Mouse (Mus musculus) megakaryocyte, embryonic 14.5 days (primary cell): ENCODE results near the gene Gpr84. TPM values are rescaled to one million over a fixed set of nuclear protein-coding genes. Genes with fewer than 3 reads are reported as not detected.

Experiments
- H3K27me3 ChIP-seq: replicated peaks from 2 replicates; pipeline ENCODE3; 2012; ENCODE audit warnings: inconsistent platforms
- H3K36me3 ChIP-seq: replicated peaks from 2 replicates; pipeline ENCODE3; 2012; ENCODE audit warnings: low read length, inconsistent platforms, mixed read lengths
- H3K4me1 ChIP-seq: 2 replicates; pipeline ENCODE4 v1.6.1; 2012; ENCODE audit warnings: inconsistent platforms
- H3K4me3 ChIP-seq: replicated peaks from 2 replicates; pipeline ENCODE3; 2012; ENCODE audit warnings: moderate library complexity, mild to moderate bottlenecking, inconsistent platforms
- H3K9me3 ChIP-seq: 2 replicates; pipeline ENCODE4 v1.6.1; 2012; ENCODE audit warnings: inconsistent platforms
- FLI1 ChIP-seq: IDR thresholded peaks from 2 replicates; pipeline ENCODE4 v1.6.1; 2012; ENCODE audit warnings: low read length, inconsistent platforms, mixed read lengths
- GATA1 ChIP-seq: IDR thresholded peaks from 3 replicates; pipeline ENCODE4 v1.6.1; 2012; ENCODE audit warnings: mixed read lengths, low read length, inconsistent platforms, borderline replicate concordance
- polyA plus RNA-seq: library from polyadenylated mRNA; stranded (reverse); fragments of >175 nt; gene quantifications from 2 replicates; pipeline ENCODE4 v1.2.3, GENCODE M21; 2012; ENCODE audit warnings: low replicate concordance; ENCODE audit not compliant: insufficient read depth

The Gpr84 gene
- polyA plus RNA-seq, 1 experiment: 1.6 TPM

DNA sequence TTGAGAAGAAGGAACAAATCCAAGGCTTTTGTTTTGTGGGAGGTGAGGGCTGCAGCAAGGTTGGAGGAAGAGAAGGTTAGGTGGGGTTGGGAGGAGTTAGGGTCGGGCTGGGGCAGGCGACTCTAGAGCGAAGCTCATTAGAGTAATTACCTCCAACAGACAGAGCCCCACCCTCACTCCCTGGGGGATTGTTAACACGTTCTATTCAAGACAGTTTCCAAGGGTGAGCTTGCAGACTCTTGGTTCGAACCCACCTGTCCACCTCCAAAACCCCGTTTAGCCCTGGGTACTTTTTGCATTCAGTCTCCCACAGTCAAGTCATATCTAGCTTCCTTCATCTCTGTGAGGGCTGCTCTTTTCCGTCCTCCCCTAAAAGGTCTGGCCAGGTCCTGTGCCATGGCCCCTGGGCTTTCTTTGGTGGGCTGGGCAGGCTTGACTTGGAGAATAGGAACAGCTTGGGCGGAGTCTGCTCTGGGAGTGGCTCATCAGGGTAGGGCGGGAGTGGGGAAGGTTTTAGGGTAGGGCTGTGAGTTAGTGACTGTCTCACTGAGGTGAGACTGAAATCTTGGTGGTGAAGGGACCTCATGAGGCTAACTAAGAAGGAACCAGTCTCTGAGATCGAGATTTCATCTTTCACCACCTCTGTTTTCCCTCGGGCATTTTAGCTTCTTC, 26.7 kb upstream of the Gpr84 start:
- Histone ChIP-seq H3K36me3 (peaks cover 71% of the 10 kb centered on the region), H3K27me3 (no peaks in the 10 kb centered on the region), H3K4me3 (peak overlapping the region; percentile 96), H3K4me1 (peaks cover 92% of the 10 kb centered on the region), H3K9me3 (no peaks in the 10 kb centered on the region)
- TF ChIP-seq GATA1 (no peak), FLI1 (no peak)

DNA sequence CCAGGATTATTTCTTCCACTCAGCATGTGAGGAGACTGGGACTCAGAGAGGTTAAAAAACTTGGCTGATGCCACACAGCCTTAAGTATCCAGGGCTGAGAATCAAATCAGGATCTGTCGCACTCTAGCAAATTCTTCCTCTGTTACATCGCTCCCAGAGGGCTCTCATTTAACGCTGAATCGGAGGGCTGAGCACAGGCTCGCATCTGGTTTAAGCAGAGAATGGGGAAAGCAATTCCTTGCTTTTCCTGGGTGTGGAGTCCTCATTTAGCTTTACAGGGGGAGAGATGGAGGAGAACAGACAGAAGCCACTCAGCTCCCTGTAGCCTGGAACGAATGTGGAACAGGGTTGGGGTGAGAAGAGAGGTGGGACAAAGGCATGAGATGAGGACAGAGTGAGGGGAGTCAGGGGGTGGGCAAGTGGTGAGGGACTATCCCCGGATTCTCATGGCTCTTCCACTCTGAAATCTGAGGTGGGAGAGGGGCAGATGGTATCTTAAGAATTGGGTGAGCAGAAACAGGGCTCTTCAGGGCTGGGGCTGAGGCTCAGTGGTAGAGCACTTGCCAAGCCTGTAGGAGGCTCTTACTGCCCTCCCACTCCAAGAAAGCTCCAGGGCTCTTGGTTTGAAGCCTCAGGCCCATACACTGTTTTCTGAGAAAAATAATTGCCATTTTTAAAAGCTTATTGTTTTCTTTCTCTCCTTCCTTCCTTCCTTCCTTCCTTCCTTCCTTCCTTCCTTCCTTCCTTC, 25.2 kb upstream of the Gpr84 start:
- H3K36me3 ChIP-seq: peaks cover 78% of the 10 kb centered on the region
- no peaks in the 10 kb centered on the region for H3K9me3 ChIP-seq
- TF ChIP-seq GATA1 (no peak), FLI1 (no peak)
- peak overlapping the region; percentile 67 for H3K4me3 ChIP-seq
- no peaks in the 10 kb centered on the region for H3K27me3 ChIP-seq
- H3K4me1 ChIP-seq: peaks cover 85% of the 10 kb centered on the region

DNA sequence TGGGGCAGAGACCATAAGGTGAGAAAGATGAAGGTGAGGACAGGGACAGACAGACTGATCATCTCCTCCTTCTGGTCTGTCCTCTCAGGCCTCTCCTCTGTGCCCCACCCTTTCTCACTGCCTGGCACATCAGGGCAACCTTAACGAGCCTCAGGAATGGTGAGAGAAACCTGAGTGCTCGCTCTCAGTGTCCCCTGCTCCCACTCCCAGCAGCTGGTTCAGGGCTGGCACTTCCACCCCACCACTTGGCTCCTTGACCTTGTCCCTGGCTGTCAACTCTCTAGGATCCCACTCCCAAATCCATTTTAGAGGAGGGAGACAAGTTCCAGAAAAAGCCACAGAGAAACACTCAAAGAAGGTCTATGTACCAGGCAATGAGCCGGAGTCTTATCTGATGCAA, 24.6 kb upstream of the Gpr84 start:
- H3K9me3 ChIP-seq: no peaks in the 10 kb centered on the region
- H3K4me3 ChIP-seq: peak overlapping the region; percentile 74
- H3K4me1 ChIP-seq: peaks cover 86% of the 10 kb centered on the region
- H3K36me3 ChIP-seq: peaks cover 84% of the 10 kb centered on the region
- no peaks in the 10 kb centered on the region for H3K27me3 ChIP-seq
- TF ChIP-seq FLI1: no peak

DNA sequence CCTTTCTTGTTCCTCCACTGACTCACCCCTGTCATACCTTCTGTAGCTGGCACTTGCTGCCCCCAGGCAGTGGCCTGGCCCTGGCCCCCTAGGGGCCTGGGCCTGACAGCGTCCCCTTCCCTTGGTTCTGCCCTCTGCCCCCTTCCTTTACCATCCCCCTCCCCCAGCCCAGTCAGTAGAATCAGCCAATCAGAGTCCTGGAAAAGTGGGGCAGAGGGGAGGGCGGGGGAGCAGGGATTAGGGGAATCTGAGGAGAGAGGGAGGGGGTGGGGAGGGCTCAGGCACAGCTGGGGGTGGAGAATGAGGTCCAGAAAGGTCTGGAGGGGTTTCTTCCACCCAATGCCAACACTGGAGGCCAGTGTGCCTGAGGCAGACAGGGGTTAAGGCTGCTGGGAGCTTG, 23.8 kb upstream of the Gpr84 start:
- Histone ChIP-seq H3K36me3 (peaks cover 93% of the 10 kb centered on the region), H3K4me3 (peak overlapping the region; percentile 33)

DNA sequence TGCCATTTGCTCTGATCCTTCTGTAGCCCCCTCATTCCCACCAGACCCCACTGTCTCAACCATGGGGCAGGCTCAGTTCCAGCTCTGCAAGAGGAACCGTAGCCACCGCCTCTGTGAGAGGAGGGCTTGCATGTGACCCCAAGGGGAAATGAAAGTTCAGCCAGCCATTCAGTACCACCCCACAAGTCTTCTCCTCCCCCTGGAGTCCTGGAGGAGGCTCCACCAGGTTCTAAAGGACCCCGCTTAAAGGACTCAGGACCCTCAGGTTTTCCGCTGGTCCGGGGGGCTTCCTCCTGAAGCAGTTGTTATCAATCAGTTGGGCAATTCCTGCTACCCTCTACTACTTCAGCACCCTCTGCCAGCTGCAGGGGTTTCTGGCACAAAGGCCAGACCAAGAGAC, 23.3 kb upstream of the Gpr84 start:
- H3K4me1 ChIP-seq: peaks cover 90% of the 10 kb centered on the region
- TF ChIP-seq GATA1: no peak
- no peak for TF ChIP-seq FLI1
- H3K36me3 ChIP-seq: peaks cover 94% of the 10 kb centered on the region
- H3K9me3 ChIP-seq: no peaks in the 10 kb centered on the region
- peak overlapping the region; percentile 33 for H3K4me3 ChIP-seq
- no peaks in the 10 kb centered on the region for H3K27me3 ChIP-seq

More for the DNA sequence above, 23.8 kb upstream of the Gpr84 start:
- Histone ChIP-seq H3K4me1 (peaks cover 91% of the 10 kb centered on the region), H3K27me3 (no peaks in the 10 kb centered on the region), H3K9me3 (no peaks in the 10 kb centered on the region)
- TF ChIP-seq FLI1 (no peak), GATA1 (no peak)

DNA sequence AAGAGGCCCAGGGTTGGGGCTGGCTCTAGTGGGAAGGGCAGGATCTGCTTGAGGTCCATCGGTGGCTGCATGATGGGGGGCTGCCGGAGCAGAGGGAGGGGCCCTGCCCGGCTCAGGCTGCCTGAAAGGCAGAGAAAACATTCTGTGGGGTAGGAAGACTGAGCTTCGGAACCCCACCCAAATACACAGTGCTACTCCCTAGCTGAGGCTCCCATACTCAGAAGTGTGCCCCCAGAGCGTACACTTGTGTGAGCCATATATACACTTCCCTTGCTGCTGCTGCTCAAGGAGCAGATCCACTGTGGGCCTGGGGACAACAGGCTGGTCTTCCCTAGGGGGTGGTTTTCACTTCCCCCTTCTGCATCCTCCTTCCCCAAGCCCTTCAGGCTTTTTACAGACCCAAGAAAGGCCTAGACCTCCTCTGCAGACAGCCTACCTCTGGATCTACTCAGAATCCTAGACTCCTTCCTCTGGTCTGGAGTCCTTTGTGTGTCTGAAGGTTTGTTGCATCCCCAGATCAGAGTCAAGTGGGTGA, 22.7 kb upstream of the Gpr84 start:
- peaks cover 90% of the 10 kb centered on the region for H3K4me1 ChIP-seq
- no peak for TF ChIP-seq FLI1
- TF ChIP-seq GATA1: no peak

DNA sequence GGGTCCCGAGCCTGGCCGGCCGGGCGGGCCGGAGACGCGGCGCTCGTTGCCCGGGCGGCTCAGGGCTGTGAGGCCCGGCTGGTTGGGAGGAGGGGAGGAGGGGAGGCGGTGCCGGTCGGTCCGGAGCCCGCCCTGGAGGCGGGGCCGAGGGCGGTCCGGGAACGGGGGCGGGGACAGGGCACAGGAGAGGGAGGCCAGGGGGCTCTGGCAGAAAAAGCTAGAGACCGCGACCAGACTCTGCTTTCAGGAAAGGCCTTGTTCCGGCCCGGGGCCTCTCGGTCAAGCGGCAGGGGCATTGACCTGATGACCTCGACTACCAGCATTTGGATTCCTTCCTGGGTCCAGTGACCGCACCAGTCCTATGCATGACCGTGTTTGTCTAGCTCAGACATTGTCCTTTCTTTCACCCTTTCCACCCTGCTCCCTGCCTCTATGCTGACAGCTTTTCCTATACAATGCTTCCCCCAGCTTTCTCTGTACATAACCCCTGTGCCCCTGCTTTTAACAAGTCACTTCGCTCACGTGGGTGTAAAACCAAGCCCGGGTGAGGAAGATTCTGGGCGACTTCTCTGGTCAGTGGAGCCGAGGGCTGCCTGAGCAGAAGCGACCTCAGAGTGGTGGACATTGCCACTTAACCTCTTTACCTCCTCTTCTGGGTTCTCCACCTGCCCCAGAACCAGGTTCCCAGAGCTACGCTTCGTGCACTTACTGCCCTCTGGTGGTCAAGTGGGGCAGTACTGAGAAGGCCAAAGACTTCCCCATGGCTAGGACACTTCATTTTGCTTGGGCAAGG, 13.2 kb upstream of the Gpr84 start:
- Histone ChIP-seq H3K9me3 (no peaks in the 10 kb centered on the region), H3K4me1 (peaks cover 95% of the 10 kb centered on the region), H3K27me3 (no peaks in the 10 kb centered on the region), H3K36me3 (peaks cover 89% of the 10 kb centered on the region), H3K4me3 (peak overlapping the region; percentile 94)
- TF ChIP-seq FLI1 (no peak), GATA1 (no peak)

More for the DNA sequence above, 22.7 kb upstream of the Gpr84 start:
- Histone ChIP-seq H3K27me3 (no peaks in the 10 kb centered on the region), H3K9me3 (no peaks in the 10 kb centered on the region), H3K36me3 (peaks cover 94% of the 10 kb centered on the region), H3K4me3 (peak overlapping the region; percentile 64)

DNA sequence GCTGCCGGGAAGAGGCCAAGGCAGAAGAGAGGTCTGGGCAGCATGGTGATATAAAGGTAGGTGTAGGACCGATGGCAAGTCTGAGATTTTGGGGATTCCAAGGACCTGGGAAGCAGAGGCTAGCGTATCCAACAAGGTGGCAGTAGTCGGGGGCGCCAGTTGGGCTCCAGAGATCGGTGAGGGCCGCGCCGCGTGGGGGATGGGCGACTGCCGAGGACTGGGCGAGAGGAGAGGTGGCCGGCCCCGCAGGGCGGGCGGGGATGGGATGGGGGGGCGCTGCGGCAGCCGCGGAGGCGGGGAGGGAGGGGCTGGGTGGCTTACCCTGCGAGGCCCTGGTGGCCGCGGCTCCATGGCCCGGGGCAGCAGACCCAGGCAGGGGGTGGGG, 12.7 kb upstream of the Gpr84 start:
- peak overlapping the region; percentile 94 for H3K4me3 ChIP-seq
- H3K9me3 ChIP-seq: no peaks in the 10 kb centered on the region
- peaks cover 95% of the 10 kb centered on the region for H3K4me1 ChIP-seq
- no peaks in the 10 kb centered on the region for H3K27me3 ChIP-seq
- peaks cover 89% of the 10 kb centered on the region for H3K36me3 ChIP-seq
- TF ChIP-seq GATA1: no peak
- no peak for TF ChIP-seq FLI1

DNA sequence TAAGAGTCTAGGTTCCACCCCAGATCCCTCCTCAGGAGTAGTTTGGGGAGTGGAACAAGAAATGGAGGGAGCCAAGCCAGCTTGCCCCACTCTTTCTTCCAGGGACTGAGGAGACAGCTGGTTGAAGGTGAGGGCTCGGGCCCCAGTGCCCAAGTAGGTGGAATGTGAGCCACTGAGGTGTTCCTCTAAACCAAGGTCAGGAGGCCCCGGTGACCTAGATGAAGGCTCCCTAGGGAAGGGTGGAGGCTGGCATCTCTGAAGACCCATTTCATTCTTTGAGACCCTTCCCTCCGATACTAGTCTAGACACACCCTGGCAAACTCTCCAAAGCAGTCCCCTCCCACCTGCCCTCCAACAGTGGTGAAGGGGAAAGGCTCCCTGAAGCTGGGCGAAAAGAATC, 12.0 kb upstream of the Gpr84 start:
- Histone ChIP-seq H3K4me3 (peak overlapping the region; percentile 94), H3K27me3 (no peaks in the 10 kb centered on the region), H3K9me3 (no peaks in the 10 kb centered on the region), H3K36me3 (peaks cover 89% of the 10 kb centered on the region), H3K4me1 (peaks cover 97% of the 10 kb centered on the region)
- TF ChIP-seq FLI1: no peak
- no peak for TF ChIP-seq GATA1

DNA sequence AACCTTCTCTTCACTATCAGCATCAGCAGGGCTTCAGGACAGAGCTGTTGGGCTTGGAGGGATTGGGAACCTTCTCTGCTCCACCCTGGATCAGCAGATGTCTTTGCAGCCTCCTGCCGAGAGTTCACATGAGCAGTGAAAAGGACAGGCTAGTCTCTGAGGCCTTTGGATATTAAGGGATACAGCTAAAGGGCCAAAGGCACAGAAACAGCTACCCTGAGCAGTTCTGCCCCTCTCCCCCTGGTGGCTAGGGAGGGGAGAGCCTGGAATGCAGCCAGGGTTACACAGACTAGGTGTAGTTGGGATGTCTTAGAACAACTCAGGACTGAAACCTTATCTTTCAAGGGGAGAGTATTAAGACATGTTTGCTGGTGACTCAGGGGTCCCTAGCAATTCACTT, 10.7 kb upstream of the Gpr84 start:
- Histone ChIP-seq H3K4me1 (peaks cover 98% of the 10 kb centered on the region), H3K27me3 (no peaks in the 10 kb centered on the region), H3K9me3 (no peaks in the 10 kb centered on the region), H3K4me3 (no peak overlapping the region), H3K36me3 (peaks cover 90% of the 10 kb centered on the region)
- no peak for TF ChIP-seq FLI1
- no peak for TF ChIP-seq GATA1
